Mouse (Mus musculus): ENCODE data around the gene Cchcr1. TPM values are rescaled to one million over a fixed set of nuclear protein-coding genes. Genes with fewer than 3 reads are reported as not detected.
"Not testable (repeated sequence)": the region's sequence is repeated elsewhere in the genome, so short reads cannot be mapped to it uniquely, and the experiment has no call there.

Cchcr1 gene
- polyA plus RNA-seq (2016; fragmentation: Nextera tagmentation; extraction: Ambion mirVana), result 15.9 and 17.7 TPM in 2 replicates

GRCm38 (mm10) chr17:35516652-35517500 lies at the start of gene Cchcr1, which contains the start of gene Tcf19:
TSS of gene Cchcr1 (plus strand) at chr17:35517100.
TSS of gene Tcf19 (minus strand) at chr17:35516824.
- Histone ChIP-seq H3K9me3 (replicated peaks) (no peaks in the 10 kb centered on the region), H3K4me2 (peak within 1 kb of the TSS; percentile 71), H3K4me1 (replicated peaks) (peaks cover 27% of the 10 kb centered on the region), H3K36me3 (peaks cover 29% of the 10 kb centered on the region), H3K27me3 (replicated peaks) (no peaks in the 10 kb centered on the region), H3K9ac (peak within 1 kb of the TSS; percentile 75), H3K4me3 (peak within 1 kb of the TSS; percentile 64), H3K27ac (ENCODE audit: poor library complexity, severe bottlenecking) (0 out of 2 replicates have a peak within 1 kb of the TSS, but pooled peaks have one; percentile 5)
- WGBS, result under 1% methylated on average over 66 of the region's 67 CpGs
- peak; percentile 96 for ATAC-seq (ENCODE audit: insufficient number of reproducible peaks, low FRiP score)

GRCm38 (mm10) chr17:35468936-35469335 lies 48.0 kb upstream of the Cchcr1 start:
- 39% methylated on average over 3 of the region's 3 CpGs for WGBS

GRCm38 (mm10) chr17:35469842-35470751 lies 46.8 kb upstream of the Cchcr1 start, which contains the start of gene H2-Q10:
TSS of gene H2-Q10 (plus strand) at chr17:35470089.
- ATAC-seq (ENCODE audit: insufficient number of reproducible peaks, low FRiP score), result peak; percentile 33; the same call in 1 of the 2 replicates
- Histone ChIP-seq H3K36me3 (no peaks in the 10 kb centered on the region), H3K4me2 (peak within 1 kb of the TSS; percentile 99), H3K9me3 (replicated peaks) (no peaks in the 10 kb centered on the region), H3K27ac (ENCODE audit: poor library complexity, severe bottlenecking) (no peak within 1 kb of the TSS), H3K4me3 (peak within 1 kb of the TSS; percentile 59), H3K4me1 (replicated peaks) (peaks cover 13% of the 10 kb centered on the region), H3K27me3 (replicated peaks) (peaks cover 71% of the 10 kb centered on the region), H3K9ac (peak within 1 kb of the TSS; percentile 59)
- WGBS, result 2% methylated on average over 80 of the region's 80 CpGs

More at GRCm38 (mm10) chr17:35468936-35469335, 48.0 kb upstream of the Cchcr1 start:
- H3K9ac ChIP-seq; H3K4me2 ChIP-seq; ATAC-seq (ENCODE audit: insufficient number of reproducible peaks, low FRiP score); H3K4me3 ChIP-seq; H3K36me3 ChIP-seq; H3K9me3 ChIP-seq (replicated peaks); H3K27ac ChIP-seq (ENCODE audit: poor library complexity, severe bottlenecking): not testable (repeated sequence)
- Histone ChIP-seq H3K4me1 (replicated peaks) (peaks cover 13% of the 10 kb centered on the region), H3K27me3 (replicated peaks) (peaks cover 63% of the 10 kb centered on the region)

- no peaks in the 10 kb centered on the region for H3K36me3 ChIP-seq
- no peak overlapping the region for H3K9ac ChIP-seq
- no peak overlapping the region for H3K27ac ChIP-seq (ENCODE audit: poor library complexity, severe bottlenecking)
- peaks cover 3% of the 10 kb centered on the region; the same call in 1 of the 2 replicates for H3K4me1 ChIP-seq (replicated peaks)
- WGBS, result 1% methylated on average over 9 of the region's 9 CpGs
- H3K4me2 ChIP-seq, result no peak overlapping the region
- H3K9me3 ChIP-seq (replicated peaks), result no peaks in the 10 kb centered on the region
- no peak overlapping the region for H3K4me3 ChIP-seq
- no peaks in the 10 kb centered on the region for H3K27me3 ChIP-seq (replicated peaks)
- no peak for ATAC-seq (ENCODE audit: insufficient number of reproducible peaks, low FRiP score)
These were observed 32.8 kb upstream of the Cchcr1 start for GRCm38 (mm10) chr17:35484066-35484465.

DNA sequence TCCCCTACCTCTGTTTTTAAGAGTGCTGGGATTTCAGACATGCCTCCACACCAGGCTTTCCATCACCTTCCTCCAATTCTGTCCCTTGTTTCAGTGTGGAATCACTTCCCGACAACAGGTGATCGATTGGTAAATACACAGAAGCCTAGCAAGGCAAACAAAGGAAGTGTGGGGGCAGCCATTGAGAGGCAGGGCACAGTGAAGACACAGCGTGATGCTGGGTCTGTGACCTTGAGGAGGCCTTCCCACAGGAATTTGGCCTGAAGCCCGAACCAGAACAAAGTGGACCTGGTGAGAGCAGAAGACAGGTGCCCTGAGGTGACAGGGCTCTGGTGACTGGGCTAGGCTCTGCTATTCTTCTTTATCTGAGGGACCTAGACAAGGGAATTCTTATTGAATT lies 31.2 kb upstream of the Cchcr1 start:
- 0 out of 2 replicates have a peak, but pooled peaks cover 5% of the 10 kb centered on the region for H3K27me3 ChIP-seq (replicated peaks)
- no peak overlapping the region for H3K4me3 ChIP-seq
- WGBS, result 39% methylated on average over 4 of the region's 4 CpGs
- no peak overlapping the region for H3K4me2 ChIP-seq
- no peak overlapping the region for H3K9ac ChIP-seq
- H3K4me1 ChIP-seq (replicated peaks), result peaks cover 3% of the 10 kb centered on the region; the same call in 1 of the 2 replicates
- H3K9me3 ChIP-seq (replicated peaks), result no peaks in the 10 kb centered on the region
- no peak for ATAC-seq (ENCODE audit: insufficient number of reproducible peaks, low FRiP score)
- H3K27ac ChIP-seq (ENCODE audit: poor library complexity, severe bottlenecking), result no peak overlapping the region
- H3K36me3 ChIP-seq, result no peaks in the 10 kb centered on the region

DNA sequence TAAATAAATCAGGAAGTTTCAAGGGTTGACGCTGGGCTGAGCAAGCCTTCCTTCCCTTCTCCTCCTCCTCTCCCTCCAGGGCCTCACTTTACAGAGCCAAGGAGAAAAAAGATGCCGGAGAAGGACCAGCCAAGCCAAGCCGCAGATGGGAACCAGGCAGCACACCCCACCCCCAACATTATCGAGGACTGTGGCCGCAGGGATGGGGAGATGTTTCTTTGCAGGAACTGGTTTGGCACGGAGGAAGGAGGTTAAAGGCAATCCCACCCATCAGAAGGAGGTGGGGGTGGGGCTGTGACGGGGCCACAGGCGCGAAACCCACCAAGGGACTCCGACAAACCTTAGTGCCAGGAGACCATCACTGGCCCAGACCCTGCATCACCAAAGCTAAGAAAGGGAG lies 30.2 kb upstream of the Cchcr1 start:
- WGBS, result 38% methylated on average over 10 of the region's 10 CpGs
- Histone ChIP-seq H3K4me1 (replicated peaks) (peaks cover 3% of the 10 kb centered on the region; the same call in 1 of the 2 replicates), H3K9me3 (replicated peaks) (no peaks in the 10 kb centered on the region), H3K4me2 (no peak overlapping the region), H3K27ac (ENCODE audit: poor library complexity, severe bottlenecking) (no peak overlapping the region), H3K9ac (no peak overlapping the region), H3K27me3 (replicated peaks) (0 out of 2 replicates have a peak, but pooled peaks cover 5% of the 10 kb centered on the region), H3K36me3 (no peaks in the 10 kb centered on the region), H3K4me3 (no peak overlapping the region)
- no peak for ATAC-seq (ENCODE audit: insufficient number of reproducible peaks, low FRiP score)

DNA sequence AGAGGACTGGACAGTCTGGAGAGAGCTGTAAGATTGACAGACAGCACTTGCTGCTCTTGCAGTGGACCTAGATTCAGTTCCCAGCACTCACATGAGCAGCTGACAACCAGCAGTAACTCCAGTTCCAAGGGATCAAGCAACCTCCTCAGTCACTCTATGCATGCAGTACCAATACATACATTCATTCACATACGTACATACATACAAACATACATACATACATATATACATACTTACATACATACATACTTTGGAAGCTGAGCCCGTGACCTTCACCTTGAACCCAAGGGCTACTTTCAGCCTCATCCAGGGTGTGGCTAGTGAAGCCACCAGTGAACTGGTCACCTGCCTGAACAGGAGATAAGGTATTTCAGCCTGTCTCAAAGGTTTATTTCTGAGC lies 28.9 kb upstream of the Cchcr1 start:
- Histone ChIP-seq H3K4me3 (no peak overlapping the region), H3K4me1 (replicated peaks) (peaks cover 3% of the 10 kb centered on the region; the same call in 1 of the 2 replicates), H3K27ac (ENCODE audit: poor library complexity, severe bottlenecking) (no peak overlapping the region), H3K36me3 (no peaks in the 10 kb centered on the region), H3K4me2 (no peak overlapping the region), H3K9ac (no peak overlapping the region), H3K9me3 (replicated peaks) (no peaks in the 10 kb centered on the region), H3K27me3 (replicated peaks) (0 out of 2 replicates have a peak, but pooled peaks cover 5% of the 10 kb centered on the region)
- WGBS, result 88% methylated on average over 2 of the region's 2 CpGs
- no peak for ATAC-seq (ENCODE audit: insufficient number of reproducible peaks, low FRiP score)

DNA sequence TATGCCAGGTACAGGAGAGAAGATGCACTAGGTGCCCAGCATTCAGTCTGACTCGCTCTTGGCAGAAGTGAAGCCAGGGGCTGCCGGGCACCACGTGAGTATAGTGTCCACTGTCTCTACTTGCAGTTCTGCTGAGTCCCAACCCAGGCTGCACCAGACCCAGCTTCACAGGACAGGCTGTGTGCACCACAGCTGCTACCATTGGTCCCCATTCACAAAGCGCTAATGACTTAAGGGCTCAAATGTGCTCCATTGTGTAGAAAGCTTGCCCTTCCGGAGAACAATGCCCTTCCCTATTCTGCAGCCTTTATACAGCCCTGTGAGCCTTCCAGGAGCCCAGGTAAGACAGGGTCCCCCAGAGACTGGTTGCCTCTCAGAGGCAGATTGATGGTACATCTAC lies 26.6 kb upstream of the Cchcr1 start:
- Histone ChIP-seq H3K4me3 (no peak overlapping the region), H3K27ac (ENCODE audit: poor library complexity, severe bottlenecking) (no peak overlapping the region), H3K36me3 (no peaks in the 10 kb centered on the region), H3K4me1 (replicated peaks) (peaks cover 3% of the 10 kb centered on the region; the same call in 1 of the 2 replicates), H3K9ac (no peak overlapping the region), H3K27me3 (replicated peaks) (0 out of 2 replicates have a peak, but pooled peaks cover 5% of the 10 kb centered on the region), H3K4me2 (no peak overlapping the region), H3K9me3 (replicated peaks) (no peaks in the 10 kb centered on the region)
- no peak for ATAC-seq (ENCODE audit: insufficient number of reproducible peaks, low FRiP score)
- 73% methylated on average over 5 of the region's 5 CpGs for WGBS

DNA sequence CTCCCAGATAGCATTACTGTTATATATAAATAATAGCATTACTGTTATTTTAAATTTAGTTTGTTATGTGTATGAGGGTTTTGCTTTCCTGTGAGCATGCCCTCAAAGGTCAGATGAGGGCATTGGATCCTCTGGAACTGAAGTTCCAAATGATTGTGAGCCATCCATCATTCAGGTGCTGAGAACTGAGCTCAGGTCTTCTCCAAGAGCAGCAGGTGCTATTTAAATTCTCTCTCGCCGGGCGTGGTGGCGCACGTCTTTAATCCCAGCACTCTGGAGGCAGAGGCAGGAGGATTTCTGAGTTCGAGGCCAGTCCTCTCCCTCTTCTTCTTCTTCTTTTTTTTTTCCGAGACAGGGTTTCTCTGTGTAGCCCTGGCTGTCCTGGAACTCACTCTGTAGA lies 19.8 kb upstream of the Cchcr1 start:
- ATAC-seq (ENCODE audit: insufficient number of reproducible peaks, low FRiP score), result no peak
- H3K4me3 ChIP-seq, result no peak overlapping the region
- H3K4me1 ChIP-seq (replicated peaks), result no peaks in the 10 kb centered on the region
- H3K4me2 ChIP-seq, result no peak overlapping the region
- no peaks in the 10 kb centered on the region for H3K9me3 ChIP-seq (replicated peaks)
- no peak overlapping the region for H3K9ac ChIP-seq
- H3K36me3 ChIP-seq, result no peaks in the 10 kb centered on the region
- 92% methylated on average over 7 of the region's 7 CpGs for WGBS
- no peak overlapping the region for H3K27ac ChIP-seq (ENCODE audit: poor library complexity, severe bottlenecking)
- H3K27me3 ChIP-seq (replicated peaks), result peaks cover 11% of the 10 kb centered on the region; the same call in 1 of the 2 replicates

DNA sequence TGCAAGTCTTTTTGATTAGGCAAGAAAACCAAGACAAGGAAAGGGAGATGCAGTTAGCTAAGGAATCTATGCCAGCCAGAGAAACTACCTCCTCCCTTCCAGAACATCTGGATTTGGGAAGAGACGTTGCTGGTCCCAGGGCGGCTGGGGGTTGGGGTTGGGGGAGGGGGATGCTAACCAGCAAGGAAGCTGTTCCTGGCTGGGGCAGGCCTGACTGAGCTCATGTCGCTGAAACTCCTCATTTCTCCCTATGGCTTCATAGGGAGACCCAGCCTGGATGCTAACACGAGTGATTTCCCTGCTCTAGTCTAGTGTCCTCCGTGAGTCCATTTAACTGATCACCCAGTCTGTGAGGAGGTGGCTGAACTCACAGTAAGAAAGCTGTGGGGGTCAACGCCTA lies 14.7 kb upstream of the Cchcr1 start:
- WGBS, result 9% methylated on average over 6 of the region's 6 CpGs
- no peak overlapping the region for H3K4me2 ChIP-seq
- peaks cover 51% of the 10 kb centered on the region for H3K27me3 ChIP-seq (replicated peaks)
- no peaks in the 10 kb centered on the region for H3K4me1 ChIP-seq (replicated peaks)
- no peak for ATAC-seq (ENCODE audit: insufficient number of reproducible peaks, low FRiP score)
- no peak overlapping the region for H3K4me3 ChIP-seq
- H3K36me3 ChIP-seq, result no peaks in the 10 kb centered on the region
- no peaks in the 10 kb centered on the region for H3K9me3 ChIP-seq (replicated peaks)
- H3K9ac ChIP-seq, result no peak overlapping the region
- no peak overlapping the region for H3K27ac ChIP-seq (ENCODE audit: poor library complexity, severe bottlenecking)
